Mouse (Mus musculus): ENCODE results near the gene Cd2.

DNA sequence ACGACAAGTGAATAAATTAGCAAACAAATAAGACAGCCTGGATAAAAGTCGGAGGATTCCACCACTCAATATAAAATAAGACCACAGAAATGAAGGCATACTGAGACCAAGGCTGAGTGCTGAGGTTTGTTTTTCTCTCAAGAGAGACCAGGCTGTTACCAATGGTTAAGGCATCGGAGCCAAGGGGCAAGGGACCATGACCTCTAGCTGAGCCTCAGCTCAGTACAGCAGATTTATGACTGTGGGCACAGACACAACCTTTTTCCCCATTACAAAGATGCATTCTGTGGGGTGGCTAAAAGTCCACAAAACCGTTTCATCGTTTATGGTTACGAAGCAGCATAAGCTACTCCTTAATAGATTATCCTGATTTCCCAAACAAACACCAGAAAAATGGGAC is 11.9 kb upstream of the Cd2 start:
- TF ChIP-seq POLR2A (IDR thresholded peaks at IDR 0.05; ENCODE audit: low read depth, low read length) (no peak), CTCF (conservative IDR thresholded peaks at IDR 0.05; ENCODE audit: insufficient read depth, insufficient read length, low read depth, low read length) (no peak)
